Mouse (Mus musculus): ENCODE measurements around the gene Trappc4. TPM values are rescaled to one million over a fixed set of nuclear protein-coding genes. Genes with fewer than 3 reads are reported as not detected.
"Not testable (repeated sequence)": the region's sequence is repeated elsewhere in the genome, so short reads cannot be mapped to it uniquely, and the experiment has no call there.

Gene Trappc4
- total and polyA plus RNA-seq, 3 experiments, result 44.2 to 92.1 (median 81.3) TPM

GRCm38 (mm10) chr9:44408693-44409092, 1.3 kb upstream of the Trappc4 start:
- DNase-seq, result not testable (repeated sequence)

DNA sequence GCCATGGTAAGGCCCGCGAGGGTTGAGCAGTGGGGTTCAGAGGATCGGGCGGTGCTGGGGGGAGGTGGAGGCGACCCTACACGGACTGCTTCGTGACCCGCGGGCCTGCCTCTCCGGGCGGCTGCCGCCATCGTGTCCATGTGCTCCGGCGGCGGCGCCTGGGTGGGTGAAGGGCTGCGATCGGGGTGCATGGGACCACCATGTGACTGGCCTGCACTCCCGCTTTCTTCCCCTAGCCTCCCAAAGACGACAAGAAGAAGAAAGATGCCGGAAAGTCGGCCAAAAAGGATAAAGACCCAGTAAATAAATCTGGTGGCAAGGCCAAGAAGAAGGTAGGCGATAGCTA, 325 bp upstream of the Trappc4 start:
- DNase-seq, result no peak

DNA sequence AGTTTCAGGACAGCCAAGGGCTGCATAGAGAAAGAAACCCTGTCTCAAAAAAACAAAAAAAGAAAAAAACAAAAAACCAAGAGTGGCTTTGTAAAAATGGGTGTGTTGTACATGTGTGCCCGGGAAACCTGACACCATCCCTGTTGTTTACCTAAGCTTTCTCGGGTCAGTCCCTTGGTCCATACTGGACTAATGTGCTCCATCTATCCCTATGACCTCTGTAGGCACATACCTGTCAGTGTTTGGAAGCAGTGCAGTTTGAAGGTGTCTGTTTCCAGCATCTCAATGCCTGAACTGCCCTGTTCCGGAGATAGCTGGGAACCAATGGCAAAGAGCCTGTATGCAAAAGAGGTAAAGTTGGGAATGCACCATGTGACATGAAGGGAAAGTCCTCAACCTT, 2.4 kb downstream of the Trappc4 start:
- no peak for DNase-seq

GRCm38 (mm10) chr9:44401081-44401480, 6.3 kb downstream of the Trappc4 start:
- peak; percentile 44 for DNase-seq

DNA sequence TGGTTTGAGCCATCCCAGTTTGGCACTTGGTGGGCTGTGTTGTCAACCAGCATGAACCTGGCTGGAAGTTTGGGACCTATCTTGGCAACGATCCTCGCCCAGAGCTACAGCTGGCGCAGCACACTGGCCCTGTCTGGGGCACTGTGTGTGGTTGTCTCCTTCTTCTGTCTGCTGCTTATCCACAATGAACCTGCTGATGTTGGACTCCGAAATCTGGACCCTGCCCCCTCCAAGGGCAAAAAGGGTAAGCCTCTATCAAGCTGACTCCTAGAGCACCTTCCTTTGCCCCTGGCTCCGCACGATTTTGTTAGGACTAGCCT, 7.6 kb downstream of the Trappc4 start:
- no peak for DNase-seq

GRCm38 (mm10) chr9:44399114-44399794, 8.1 kb downstream of the Trappc4 start:
- no peak for DNase-seq

DNA sequence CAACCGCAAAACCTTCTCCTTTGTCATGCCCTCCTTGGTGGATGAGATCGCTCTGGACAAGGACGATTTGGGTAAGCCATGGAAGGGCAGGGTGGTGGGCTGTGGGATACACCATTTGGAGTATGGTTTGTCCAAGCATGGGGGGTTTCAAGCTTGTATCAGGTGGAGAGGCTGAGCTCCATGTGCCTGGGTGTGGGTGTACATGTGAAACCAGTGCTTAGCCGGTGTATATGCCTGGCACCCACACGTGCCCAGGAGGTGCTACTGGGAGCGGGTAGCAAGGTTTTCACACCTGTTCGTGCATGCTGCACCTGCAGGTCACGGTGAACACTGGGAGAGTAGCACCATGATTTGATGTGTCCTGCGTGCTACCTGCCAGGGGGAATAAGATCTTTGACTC, 8.8 kb downstream of the Trappc4 start:
- no peak for DNase-seq

DNA sequence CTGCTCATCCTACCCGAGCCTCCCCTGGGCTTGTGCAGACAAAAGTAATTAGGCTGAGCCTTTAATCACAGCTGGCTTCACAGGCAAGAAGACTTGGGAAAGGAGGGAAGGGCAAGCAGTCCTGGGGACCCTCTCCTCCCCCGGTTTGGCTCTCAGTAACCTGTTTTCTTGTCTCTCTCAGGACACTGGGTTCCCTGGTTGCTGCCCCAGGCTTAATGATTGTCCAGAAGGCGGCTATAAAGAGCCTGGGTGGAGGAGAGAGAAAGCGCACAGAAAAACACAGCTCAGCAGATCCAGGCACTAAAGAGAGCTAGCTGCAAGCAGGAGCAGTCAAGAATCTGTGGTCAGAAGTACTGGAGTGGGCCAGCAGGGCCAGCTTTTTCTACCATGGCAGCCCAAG, 9.3 kb downstream of the Trappc4 start:
- DNase-seq, result peak; percentile 26

DNA sequence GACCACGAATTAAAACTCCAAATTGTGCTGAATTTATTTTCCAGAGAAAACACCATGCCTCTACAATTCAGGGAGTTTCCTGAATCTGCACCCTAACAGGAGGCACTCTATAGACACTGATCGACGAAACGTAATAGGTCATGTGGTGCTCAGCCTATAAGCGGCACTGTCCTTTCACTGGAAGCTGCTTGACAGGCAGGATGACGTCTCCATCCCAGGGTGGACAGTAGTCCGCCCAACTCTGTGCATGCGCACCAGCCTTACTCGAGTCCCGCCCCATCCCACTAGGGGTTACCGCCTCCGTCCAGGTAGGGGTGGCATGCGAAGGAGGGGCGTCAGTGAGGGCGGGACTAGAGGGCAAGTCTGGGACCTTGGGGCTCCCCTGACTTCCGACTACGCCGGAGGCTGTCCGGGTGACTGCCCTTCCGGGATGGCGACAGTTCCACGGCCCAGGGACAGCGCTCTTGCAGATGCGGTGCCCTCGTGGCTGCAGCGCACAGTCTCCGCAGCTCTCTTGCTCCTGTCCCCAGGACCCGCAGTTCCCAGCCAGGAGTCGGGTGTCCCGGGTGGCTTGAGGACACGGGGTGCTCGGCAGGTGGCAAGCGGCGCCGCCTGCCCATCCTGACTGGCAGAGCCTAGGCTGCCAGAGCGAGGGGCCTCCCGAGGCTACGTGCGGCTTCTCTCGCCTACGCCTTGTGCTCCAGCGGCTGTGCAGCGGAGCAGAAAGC, 10.6 kb downstream of the Trappc4 start, which contains the start of gene Slc37a4:
Gene Slc37a4, plus strand, starts transcription at position 169 of the 728 bp plus-strand sequence.
- peak; percentile 99 for DNase-seq

- peak; percentile 70 for DNase-seq
Measured at GRCm38 (mm10) chr9:44391466-44391865, 15.9 kb downstream of the Trappc4 start.

GRCm38 (mm10) chr9:44389273-44389672, 18.1 kb downstream of the Trappc4 start:
- DNase-seq, result peak; percentile 44

DNA sequence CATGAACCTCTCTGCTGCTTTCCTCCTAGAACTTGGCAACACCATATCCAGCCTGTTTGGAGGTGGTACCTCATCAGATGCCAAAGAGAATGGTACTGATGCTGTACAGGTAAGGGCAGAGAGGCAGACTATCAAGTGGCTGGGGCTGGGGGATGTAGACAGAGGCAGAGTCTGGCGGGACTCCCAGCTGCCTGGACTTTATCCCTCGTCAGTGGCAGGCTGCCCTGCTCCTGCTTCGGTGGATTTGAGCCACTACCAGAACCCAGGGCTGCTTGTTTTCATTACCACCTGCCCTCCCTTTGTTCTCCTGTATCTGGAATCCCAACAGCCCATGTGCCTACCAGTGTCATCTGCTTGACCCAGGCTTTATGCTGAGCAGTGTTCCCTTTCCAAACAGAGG, 20.2 kb downstream of the Trappc4 start:
- no peak for DNase-seq

GRCm38 (mm10) chr9:44384596-44384995, 22.8 kb downstream of the Trappc4 start:
- DNase-seq, result no peak

DNA sequence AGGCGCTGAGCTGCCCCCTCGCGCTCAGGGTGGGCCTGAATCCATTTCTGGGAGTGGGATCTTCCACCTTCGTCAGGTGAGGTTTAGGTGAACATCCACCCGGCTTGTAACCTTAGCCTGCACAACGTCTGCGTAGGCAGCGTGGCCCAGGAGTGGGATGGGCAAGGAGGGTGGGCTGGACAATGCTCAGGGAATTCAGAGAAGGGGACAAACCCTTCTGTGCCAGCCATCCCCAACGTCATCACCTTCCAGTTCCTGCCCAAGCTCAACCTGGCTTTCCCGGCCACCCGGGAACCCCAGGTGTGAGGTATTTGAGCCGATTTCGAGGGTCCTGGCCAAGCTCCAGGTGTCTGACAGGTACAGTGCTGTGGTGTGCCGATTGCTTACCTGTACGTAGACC, 27.5 kb downstream of the Trappc4 start:
- DNase-seq, result no peak

DNA sequence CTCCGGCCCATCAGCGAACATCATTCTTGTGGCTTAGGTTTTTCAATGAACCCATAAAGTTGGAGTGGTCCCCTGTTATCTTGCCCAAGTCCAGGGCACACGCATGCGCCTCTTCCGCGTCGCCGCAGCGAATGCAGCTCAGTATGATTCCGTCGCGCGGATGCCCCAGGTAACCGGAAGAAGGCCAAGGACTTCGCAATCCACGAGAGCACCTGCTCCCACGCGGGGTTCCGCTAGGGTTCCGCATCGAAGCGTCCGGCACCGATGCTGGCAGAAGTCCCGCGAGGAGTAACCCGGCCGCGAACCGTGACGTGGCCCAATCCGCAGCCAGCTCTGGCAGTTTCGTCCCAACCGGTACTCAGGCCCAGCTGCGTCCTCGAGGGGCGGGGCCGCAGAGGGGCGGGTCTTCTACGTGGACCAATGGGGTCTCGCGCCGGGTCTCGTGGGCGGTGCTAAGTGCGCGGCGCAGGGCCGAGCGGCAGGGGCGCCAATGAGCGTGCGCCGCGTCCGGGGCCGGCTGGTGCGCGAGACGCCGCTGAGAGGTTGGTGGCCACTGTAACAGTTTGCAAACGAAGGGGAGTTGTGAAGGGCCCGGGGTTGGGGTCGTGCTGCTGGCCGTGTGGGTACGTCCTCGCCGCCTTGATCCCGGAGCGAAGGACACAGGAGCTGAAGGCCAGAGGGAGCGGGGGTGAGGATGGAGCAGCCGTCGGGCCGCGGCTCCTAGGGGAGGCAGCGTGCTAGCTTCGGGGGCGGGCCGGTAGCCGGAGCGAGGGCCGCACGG, 28.2 kb downstream of the Trappc4 start, which contains the start of gene Hyou1:
Gene Hyou1, plus strand, starts transcription at position 437 of the 781 bp plus-strand sequence.
- peak; percentile 100 for DNase-seq

GRCm38 (mm10) chr9:44378153-44378730, 29.2 kb downstream of the Trappc4 start:
- no peak for DNase-seq

DNA sequence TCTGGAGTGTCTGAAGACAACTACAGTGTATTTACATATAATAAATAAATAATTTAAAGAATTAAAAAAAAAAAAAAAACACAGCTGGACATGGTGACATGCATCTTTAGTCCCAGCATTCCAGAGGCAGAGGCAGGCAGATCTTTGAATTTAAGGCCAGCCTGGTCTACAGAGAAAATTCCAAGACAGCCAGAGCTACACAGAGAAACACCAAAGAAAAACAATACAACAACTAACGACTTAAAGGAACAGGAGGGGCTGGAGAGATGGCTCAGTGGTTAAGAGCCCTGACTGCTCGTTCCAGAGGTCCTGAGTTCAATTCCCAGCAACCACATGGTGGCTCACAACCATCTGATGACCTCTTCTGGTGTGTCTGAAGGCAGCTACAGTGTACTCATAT, 30.1 kb downstream of the Trappc4 start:
- DNase-seq, result not testable (repeated sequence)

GRCm38 (mm10) chr9:44376141-44376540, 31.3 kb downstream of the Trappc4 start:
- DNase-seq, result peak; percentile 62

DNA sequence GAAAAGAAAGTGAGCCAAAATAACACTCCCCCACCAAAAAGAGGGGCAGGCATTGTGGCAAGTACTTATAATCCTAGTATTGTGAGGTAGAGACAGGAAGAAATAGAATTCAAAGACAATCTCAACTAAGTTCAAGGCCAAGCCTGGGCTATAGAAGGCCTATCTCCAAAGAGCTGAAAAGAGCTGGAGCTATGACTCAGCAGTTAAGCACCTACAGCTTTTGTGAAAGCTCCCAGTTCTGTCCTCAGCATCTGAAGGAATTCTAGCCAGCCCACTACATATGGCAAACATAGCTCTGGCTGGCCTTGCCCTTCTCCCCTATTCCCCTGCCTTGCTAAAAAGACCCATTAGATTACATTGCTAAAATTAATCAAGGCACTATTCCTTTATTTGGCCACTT, 34.0 kb downstream of the Trappc4 start:
- DNase-seq, result no peak

GRCm38 (mm10) chr9:44364480-44364879, 42.9 kb downstream of the Trappc4 start:
- DNase-seq, result no peak

GRCm38 (mm10) chr9:44361931-44362330, 45.5 kb downstream of the Trappc4 start:
- not testable (repeated sequence) for DNase-seq

- peak; percentile 96 for DNase-seq
Measured at GRCm38 (mm10) chr9:44361190-44361917, 46.0 kb downstream of the Trappc4 start, which contains the start of gene Vps11. Gene Vps11 (minus strand): TSS chr9:44361670.
